Mouse (Mus musculus): ENCODE results near the gene Apex1.

DNA sequence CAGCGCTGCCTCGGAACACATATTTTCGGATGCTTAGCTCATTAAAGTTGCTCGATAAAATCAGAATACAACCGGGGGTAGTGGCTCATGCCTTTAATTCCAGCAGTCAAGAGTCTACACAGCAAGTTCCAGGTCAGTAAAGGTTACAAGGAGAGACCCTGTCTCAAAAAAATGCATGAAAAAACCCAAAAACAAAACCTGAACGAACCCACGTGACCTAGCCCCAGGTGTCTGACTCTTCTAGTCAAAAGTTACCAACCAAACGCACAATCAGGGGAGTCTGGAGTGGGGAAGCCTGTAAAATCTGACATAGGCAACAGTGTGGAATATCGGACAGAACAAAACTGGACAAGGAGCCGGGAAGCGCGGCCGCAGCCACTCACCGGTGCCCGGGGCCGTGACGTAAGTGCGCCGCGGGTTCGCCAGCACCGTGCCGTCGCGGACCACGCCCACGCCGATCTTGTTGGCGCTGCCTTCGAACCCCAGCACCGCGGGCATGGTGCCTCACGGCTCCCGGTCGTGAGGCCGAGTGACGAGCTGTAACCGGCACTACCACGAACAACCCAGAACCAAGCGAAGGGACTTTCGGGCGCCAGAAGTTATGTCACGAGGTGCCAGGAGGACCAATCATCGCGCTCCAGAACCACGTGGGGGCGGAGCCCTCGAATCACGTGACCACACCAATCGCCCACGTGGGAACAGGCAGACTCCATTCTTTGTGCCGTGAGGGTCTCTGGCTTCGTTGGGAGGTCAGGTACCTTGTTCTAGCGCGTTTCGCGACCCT is at the start of gene Apex1, which contains the start of gene Osgep:
- no peak for TF ChIP-seq CTCF (IDR thresholded peaks at IDR 0.05; ENCODE audit: extremely low read depth, insufficient read length, insufficient replicate concordance, low read depth, low read length)
- TF ChIP-seq POLR2A (IDR thresholded peaks at IDR 0.05; ENCODE audit: low read depth, low read length), result peak; percentile 74; the same call in 1 of the 2 replicates
